Mouse (Mus musculus) stomach, postnatal 0 days (tissue): ENCODE data around the gene Unc5cl.

ENCODE experiments used
- CTCF ChIP-seq: IDR thresholded peaks from 2 replicates; pipeline ENCODE4 v1.5.1; 2016; ENCODE audit warnings: antibody characterized with exemption, low read depth, mild to moderate bottlenecking, moderate library complexity
- EP300 ChIP-seq: optimal IDR thresholded peaks from 2 replicates; pipeline ENCODE3; 2016; ENCODE audit warnings: antibody characterized with exemption

DNA sequence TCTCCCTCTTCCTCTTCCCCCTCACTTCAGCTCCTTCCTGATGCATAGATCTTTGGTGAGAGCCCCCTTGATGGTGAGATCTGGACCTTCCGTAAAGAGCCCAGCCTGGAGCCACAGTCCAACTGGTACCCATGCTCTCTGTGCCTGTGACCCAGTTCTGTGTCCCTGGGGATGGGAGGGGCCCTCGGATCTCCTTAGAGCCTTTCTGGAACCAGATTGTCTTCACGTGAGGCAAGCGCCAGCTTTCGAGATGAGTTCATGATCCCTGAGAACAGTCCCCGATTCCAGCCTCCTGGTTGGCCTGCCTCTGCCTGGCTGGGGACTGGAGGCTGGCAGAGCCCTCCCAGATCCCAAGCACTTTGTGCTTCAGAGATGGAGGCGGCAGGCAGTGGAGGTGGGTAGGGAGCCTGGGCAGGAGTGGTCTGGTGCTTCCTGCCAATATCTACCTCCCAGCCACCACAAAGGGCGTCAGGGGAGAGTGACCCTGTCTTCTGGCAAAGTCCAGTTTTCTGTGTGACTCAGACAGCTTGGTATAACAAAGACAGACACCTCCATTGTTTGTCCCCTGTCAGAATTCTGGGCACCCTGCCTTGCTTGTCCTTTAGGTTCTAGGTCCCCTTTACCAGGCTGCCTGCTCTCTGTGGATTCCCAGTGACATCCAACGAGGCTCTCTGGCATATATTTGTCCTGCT is 2.8 kb upstream of the Unc5cl start:
- TF ChIP-seq CTCF (no peak), EP300 (no peak)
